Mouse (Mus musculus) cerebellum, postnatal 25 days (tissue): Measurements from ENCODE around the gene Gm47841.

Experiments
- DNase-seq, 2 experiments: peaks; one replicate each; pipeline ENCODE4 v3.0.0; 2021; ENCODE audit warnings: mixed read lengths in 2 of 2

The Gm47841 gene

DNA sequence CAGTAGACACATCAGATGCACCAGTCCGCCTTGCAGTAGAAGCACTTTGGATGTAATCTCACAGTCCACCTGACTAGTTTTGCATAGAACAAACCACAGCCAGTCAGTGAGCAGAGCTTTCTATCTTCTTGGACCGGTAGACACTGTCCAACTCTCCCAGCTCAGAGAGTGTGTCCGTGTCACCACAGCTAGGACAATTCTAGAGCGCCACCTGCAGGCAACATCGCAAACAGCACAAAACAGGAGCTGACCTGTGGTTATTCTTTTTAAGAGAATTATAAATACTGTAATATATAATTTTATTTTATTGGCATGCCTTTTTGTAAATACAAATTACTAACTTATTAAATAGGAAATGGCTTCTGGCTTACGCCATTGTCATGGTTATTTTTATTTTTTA lies 4.6 kb downstream of the Gm47841 start:
- peak; percentile 76 to 83 for DNase-seq

DNA sequence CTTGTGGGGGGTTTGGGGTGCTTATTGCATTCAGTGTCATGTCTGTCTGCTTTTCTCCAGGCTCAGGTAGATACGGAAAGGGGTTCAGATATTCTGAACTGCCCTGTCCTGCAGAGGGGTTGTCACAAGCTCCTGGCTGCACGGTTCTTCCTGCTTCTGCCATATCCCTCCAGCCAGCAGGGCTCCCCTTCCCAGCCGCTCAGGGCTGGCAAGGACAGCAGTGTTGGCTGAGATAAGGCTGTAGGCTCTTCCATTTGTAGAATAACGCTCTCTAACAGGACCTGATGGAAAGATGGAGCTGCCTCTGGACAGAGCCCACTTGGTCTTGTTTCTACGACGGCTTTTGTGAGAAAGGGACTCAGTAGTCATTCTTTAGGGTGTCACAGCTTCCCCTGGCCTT lies 5.2 kb downstream of the Gm47841 start:
- peak; percentile 54 to 61 for DNase-seq

DNA sequence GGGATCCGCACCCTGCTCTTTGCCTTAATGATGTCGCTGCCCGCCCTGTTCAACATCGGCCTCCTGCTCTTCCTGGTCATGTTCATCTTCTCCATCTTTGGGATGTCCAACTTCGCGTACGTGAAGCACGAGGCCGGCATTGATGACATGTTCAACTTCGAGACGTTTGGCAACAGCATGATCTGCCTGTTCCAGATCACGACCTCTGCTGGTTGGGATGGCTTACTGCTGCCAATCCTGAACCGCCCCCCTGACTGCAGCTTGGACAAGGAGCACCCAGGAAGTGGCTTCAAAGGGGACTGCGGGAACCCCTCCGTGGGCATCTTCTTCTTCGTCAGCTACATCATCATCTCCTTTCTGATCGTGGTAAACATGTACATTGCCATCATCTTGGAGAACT lies 7.5 kb downstream of the Gm47841 start:
- no peak for DNase-seq

DNA sequence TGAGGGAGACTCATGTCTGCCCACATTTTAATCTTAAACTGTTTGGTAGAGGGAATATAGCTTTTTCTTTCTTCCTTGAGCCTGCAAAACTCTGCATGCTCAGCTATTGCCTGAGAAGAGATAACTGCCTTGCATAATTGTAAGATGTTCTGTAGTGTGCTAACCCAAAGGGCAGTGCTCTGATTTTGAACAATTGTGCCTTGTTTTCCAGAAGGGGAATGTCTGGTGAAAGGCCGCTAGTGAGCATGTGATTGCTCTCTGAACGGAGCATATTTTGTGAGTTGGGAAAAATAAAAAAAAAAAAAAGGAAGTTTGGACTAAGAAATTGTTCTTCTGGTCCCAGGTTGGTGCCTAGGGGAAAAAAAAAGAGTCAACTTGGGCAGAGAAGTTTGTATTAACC lies 18.2 kb downstream of the Gm47841 start:
- DNase-seq = no peak

DNA sequence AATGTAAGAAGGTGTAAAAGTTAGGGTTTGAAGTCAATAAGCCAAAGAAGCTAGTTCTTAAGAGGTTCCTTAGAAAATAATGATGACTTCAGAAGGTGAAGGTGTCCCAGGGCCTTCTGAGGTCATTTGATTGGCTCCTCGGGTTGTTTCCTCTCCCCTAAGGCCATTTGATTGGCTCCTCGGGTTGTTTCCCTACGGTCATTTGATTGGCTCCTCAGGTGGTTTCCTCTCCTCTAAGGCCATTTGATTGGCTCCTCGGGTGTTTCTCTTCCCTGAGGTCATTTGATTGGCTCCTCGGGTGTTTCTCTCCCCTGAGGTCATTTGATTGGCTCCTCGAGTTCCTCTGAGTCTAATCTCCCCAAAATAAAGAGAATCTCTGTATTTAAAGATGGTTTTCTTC lies 35.8 kb downstream of the Gm47841 start:
- DNase-seq = no peak

DNA sequence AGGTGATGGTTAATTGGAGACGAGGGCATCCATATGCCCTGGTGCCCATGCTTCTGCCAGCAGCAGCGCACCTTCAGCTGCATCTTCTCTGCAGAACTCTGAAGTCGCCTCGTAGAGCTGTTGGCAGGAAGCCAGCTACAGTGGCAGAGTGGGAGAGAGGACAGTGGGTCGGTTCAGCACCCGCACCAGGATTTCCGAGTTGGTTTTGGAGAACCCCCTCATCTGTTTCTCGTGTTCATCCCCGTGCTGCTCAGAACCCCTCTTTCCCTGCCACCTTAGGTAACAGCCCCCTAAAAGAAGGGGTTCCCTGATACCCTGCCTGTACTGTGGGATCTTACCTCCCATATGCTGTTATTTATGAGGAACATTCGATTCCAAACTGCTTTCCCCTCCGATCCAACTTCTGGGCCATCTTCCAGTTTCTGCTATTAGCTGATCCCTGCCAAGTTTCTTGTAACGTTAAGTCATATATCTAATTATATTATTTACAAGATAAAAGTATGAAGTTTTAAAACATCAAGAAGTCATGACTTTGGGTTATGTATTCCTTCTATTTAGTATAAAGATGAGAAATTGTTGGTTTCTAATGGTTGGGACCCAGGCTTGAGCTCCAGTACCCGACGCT lies 38.7 kb downstream of the Gm47841 start:
- DNase-seq = peak; percentile 37 to 57

DNA sequence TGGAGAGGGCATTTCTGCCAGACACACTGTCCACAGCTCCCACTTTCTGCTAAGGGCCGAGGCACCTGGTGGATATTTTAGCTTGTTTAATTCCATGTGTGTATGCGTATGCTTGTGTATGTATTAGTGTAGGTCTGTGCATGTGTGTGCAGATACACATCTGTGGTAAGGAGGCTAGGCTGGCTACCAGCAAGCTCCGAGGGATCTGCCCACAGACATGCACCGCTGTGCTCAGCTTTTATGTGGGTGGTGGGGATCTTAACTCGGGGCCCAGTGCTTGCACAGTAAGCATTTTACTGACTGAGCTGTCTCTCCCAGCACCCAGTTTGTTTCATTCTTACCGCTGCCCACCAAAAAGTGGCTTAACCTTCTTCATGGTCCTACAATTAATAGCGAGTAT lies 40.0 kb downstream of the Gm47841 start:
- no peak for DNase-seq

DNA sequence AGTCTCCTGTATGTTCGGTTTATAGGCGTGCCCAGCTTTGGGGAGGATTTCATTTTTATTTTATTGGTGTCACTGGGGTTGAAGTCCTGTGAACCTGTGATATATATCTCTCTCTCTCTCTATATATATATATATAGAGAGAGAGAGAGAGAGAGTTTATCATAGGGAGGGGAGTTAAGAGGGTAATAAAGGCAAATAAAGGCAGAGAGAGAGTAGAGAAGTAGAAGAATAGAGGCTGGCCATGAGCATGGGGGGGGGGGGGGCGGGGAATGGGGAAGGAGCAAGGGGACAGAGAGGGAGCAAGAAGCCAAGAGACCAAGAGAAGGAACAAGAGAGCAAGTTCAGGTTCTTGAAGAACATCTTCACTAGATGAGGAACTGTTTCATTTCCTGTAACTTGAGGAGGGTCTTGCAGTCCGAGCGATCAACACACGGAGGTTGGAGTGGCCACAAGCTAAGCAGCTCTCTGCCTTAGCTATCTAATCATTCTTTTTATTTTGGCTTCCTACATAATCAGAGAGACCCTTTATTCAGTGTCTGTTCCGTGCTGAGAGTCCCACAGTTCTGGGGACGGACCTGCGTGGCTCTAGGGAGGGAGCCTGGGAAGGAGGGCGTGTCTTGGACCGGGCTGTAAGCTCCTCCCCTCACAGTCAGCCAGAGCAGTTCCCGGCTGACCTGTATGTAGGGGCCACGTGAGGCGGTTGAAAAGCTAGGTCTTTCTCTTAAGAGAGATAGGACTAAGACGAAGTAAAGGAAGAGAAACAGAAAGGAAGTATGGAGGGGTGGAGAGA lies 40.8 kb downstream of the Gm47841 start:
- DNase-seq = peak in 1 of 2 experiments; percentile 29

DNA sequence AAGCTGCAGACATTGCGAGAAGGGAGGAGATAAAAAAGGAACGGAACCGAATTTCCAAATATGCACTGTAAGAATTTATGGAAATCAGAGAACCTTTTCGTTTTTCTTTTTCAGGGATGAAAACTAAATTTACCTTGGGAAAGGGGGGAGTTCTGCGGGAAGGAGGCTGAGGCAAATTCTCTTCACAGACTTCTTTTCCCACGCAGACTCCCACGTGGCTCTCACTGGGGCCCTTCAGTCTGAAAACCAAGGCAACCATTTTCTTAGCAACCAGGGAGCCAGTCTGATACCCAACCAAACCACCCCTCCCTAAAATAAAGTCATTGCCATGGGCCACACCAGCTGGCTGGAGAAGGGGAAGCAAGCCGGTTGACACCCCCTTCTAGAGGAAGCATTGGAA lies 41.5 kb downstream of the Gm47841 start:
- no peak for DNase-seq

DNA sequence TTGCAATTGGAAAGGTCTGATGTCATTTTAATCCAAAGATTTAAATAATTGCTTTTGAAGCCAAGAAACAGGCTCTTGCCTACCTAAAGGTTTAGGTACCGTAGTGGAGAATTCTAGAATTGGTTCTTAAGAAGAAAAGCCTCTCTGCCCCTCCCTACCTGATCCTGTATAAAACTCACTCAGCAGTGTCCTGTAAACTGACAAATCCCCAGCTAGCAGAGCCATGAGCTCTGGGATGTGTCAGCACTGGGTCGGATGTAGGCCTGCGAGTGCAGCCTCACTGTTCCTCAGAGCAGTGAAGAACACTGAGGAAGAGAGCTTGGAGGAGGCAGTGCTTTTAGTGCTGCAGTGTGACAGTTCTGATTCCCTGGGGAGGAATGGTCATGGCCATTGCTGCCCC lies 42.7 kb downstream of the Gm47841 start:
- no peak for DNase-seq

DNA sequence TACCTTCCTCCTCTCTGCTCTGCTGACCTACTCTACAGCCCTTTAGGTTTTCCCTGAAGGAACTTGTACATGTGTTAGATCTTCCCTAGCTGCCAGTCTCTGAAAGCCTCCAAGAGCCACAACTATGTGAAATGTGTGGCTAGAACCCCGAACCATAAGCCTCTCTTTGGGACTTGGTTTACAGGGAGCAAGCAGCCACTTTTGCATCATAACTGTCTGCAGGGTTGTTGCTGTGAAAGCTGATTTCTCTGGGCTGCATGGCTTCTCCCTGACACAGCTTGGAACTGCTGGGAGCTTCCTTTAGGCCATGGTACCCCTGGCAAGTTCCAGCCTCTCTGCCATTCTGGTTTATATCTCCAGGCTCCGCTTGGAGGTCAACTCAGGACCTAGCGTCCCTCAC lies 44.7 kb downstream of the Gm47841 start:
- no peak for DNase-seq

DNA sequence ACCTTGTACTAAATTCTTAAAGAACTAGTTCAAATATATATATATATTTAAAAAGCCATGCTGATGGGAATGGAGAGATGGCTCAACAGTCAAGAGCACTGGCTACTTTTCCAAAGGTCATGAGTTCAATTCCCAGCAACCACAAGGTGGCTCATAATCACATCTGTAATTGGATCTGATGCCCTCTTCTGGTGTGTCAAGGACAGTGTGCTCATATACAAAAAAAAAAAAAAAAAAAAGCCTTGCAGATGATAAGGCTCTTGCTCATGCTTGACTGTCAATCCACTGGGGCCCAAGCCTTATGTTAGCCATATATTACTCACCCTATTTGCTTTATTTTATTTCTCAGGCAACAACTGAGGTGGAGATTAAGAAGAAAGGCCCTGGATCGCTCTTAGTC lies 45.5 kb downstream of the Gm47841 start:
- no peak for DNase-seq

DNA sequence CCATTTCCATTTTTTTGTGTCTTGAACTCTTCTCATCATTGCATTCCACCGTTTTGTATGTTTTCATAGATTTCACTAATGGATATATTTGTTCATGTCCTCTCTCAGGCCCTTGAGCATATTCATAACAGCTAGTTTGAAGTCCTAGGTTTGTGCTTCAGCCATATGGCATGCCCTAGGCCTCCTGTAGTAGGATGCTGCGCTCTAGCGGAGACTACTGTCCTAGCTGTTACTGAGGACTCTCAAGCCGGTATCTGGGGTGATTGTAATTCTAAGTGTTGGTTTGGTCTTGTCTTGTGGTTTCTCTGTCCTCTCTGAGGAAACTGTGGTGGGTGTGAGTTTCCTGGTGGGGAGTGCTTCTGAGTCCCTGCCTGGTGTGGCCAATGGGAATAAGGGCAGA lies 50.1 kb downstream of the Gm47841 start:
- peak; percentile 65 to 82 for DNase-seq
